Mouse (Mus musculus) embryonic facial prominence, embryonic 12.5 days (tissue): ENCODE results near the gene Map3k11. TPM values are rescaled to one million over a fixed set of nuclear protein-coding genes. Genes with fewer than 3 reads are reported as not detected.

Source experiments
- ATAC-seq: fragments of 200-750 bp; cut with Nextera tagmentation; 2 replicates; pipeline ENCODE4 v1.8.0; 2017; ENCODE audit not compliant: insufficient number of reproducible peaks, insufficient read depth, low FRiP score, low TSS enrichment
- H3K27ac ChIP-seq: fragments of 300-500 bp; sonication (generic); 2 replicates; pipeline ENCODE4 v1.5.1; 2016; ENCODE audit warnings: mild to moderate bottlenecking
- H3K27me3 ChIP-seq: fragments of 300-500 bp; sonication (generic); 2 replicates; pipeline ENCODE4 v1.6.1; 2016; ENCODE audit warnings: mild to moderate bottlenecking, moderate library complexity
- H3K36me3 ChIP-seq: fragments of 300-500 bp; sonication (generic); 2 replicates; pipeline ENCODE4 v1.6.1; 2016; ENCODE audit warnings: mild to moderate bottlenecking
- H3K4me1 ChIP-seq: fragments of 300-500 bp; sonication (generic); 2 replicates; pipeline ENCODE4 v1.6.1; 2016
- H3K4me2 ChIP-seq: fragments of 300-500 bp; sonication (generic); replicated peaks from 2 replicates; pipeline ENCODE4 v1.6.1; 2016; ENCODE audit warnings: mild to moderate bottlenecking, moderate library complexity
- H3K4me3 ChIP-seq: fragments of 300-500 bp; sonication (generic); 2 replicates; pipeline ENCODE4 v1.5.1; 2016; ENCODE audit warnings: mild to moderate bottlenecking
- H3K9ac ChIP-seq: fragments of 300-500 bp; sonication (generic); 2 replicates; pipeline ENCODE4 v1.6.1; 2016; ENCODE audit warnings: mild to moderate bottlenecking, moderate library complexity
- H3K9me3 ChIP-seq: fragments of 300-500 bp; sonication (generic); 2 replicates; pipeline ENCODE4 v1.6.1; 2016; ENCODE audit warnings: mild to moderate bottlenecking, moderate library complexity
- WGBS: fragments of 180-500 bp; shearing (Covaris S2); methylation state at CpG from one replicate; pipeline ENCODE4 v1.1.7; 2016; 5-methylcytosine and 5-hydroxymethylcytosine counted together
- polyA plus RNA-seq: library from polyadenylated mRNA; unstranded; fragments of >200 nt; fragmentation: Nextera tagmentation; extraction: Ambion mirVana; gene quantifications from 2 replicates; pipeline ENCODE4 v1.2.1, GENCODE M21; 2016

The Map3k11 gene
- polyA plus RNA-seq: 24.7 and 26.0 TPM in 2 replicates

GRCm38 (mm10) chr19:5688200-5689087 is at the start of gene Map3k11, which contains the start of gene Pcnx3:
Gene Map3k11, plus strand, starts transcription at chr19:5688742.
Gene Pcnx3, minus strand, starts transcription at chr19:5688908.
- no peaks in the 10 kb centered on the region for H3K9me3 ChIP-seq
- under 1% methylated on average over 69 of the region's 69 CpGs for WGBS
- peak within 1 kb of the TSS; percentile 90 for H3K27ac ChIP-seq
- ATAC-seq: peak; percentile 91
- H3K27me3 ChIP-seq: no peaks in the 10 kb centered on the region
- peak within 1 kb of the TSS; percentile 95 for H3K9ac ChIP-seq
- peaks cover 44% of the 10 kb centered on the region for H3K4me1 ChIP-seq
- peak within 1 kb of the TSS; percentile 94 for H3K4me2 ChIP-seq
- peaks cover 55% of the 10 kb centered on the region for H3K36me3 ChIP-seq
- H3K4me3 ChIP-seq: peak within 1 kb of the TSS; percentile 95

GRCm38 (mm10) chr19:5640339-5640738 is 48.2 kb upstream of the Map3k11 start:
- Histone ChIP-seq H3K27ac (no peak overlapping the region), H3K4me2 (no peak overlapping the region), H3K4me1 (peaks cover 15% of the 10 kb centered on the region), H3K36me3 (peaks cover 69% of the 10 kb centered on the region), H3K9ac (no peak overlapping the region), H3K4me3 (no peak overlapping the region), H3K9me3 (no peaks in the 10 kb centered on the region), H3K27me3 (no peaks in the 10 kb centered on the region)
- 79% methylated on average over 9 of the region's 9 CpGs for WGBS
- no peak for ATAC-seq

- no peaks in the 10 kb centered on the region for H3K9me3 ChIP-seq
- H3K4me1 ChIP-seq: peaks cover 15% of the 10 kb centered on the region
- no peak overlapping the region for H3K9ac ChIP-seq
- H3K36me3 ChIP-seq: peaks cover 75% of the 10 kb centered on the region
- no peak overlapping the region for H3K27ac ChIP-seq
- H3K4me3 ChIP-seq: no peak overlapping the region
- 92% methylated on average over 17 of the region's 17 CpGs for WGBS
- no peaks in the 10 kb centered on the region for H3K27me3 ChIP-seq
- ATAC-seq: no peak
- no peak overlapping the region for H3K4me2 ChIP-seq
These were observed 47.5 kb upstream of the Map3k11 start for GRCm38 (mm10) chr19:5641021-5641420.

GRCm38 (mm10) chr19:5641641-5642040 is 46.9 kb upstream of the Map3k11 start:
- peaks cover 82% of the 10 kb centered on the region for H3K36me3 ChIP-seq
- H3K4me2 ChIP-seq: no peak overlapping the region
- H3K9me3 ChIP-seq: no peaks in the 10 kb centered on the region
- no peaks in the 10 kb centered on the region for H3K27me3 ChIP-seq
- no peak overlapping the region for H3K27ac ChIP-seq
- ATAC-seq: no peak
- H3K4me1 ChIP-seq: peaks cover 13% of the 10 kb centered on the region
- 89% methylated on average over 8 of the region's 8 CpGs for WGBS
- H3K9ac ChIP-seq: no peak overlapping the region
- no peak overlapping the region for H3K4me3 ChIP-seq

GRCm38 (mm10) chr19:5645280-5645679 is 43.3 kb upstream of the Map3k11 start:
- H3K27me3 ChIP-seq: no peaks in the 10 kb centered on the region
- no peak for ATAC-seq
- WGBS: 97% methylated on average over 9 of the region's 9 CpGs
- H3K36me3 ChIP-seq: peaks cover 76% of the 10 kb centered on the region
- H3K27ac ChIP-seq: no peak overlapping the region
- H3K4me3 ChIP-seq: no peak overlapping the region
- H3K9ac ChIP-seq: no peak overlapping the region
- H3K4me1 ChIP-seq: peaks cover 7% of the 10 kb centered on the region; the same call in 1 of the 2 replicates
- no peaks in the 10 kb centered on the region for H3K9me3 ChIP-seq
- H3K4me2 ChIP-seq: no peak overlapping the region

GRCm38 (mm10) chr19:5646731-5647330 is 41.7 kb upstream of the Map3k11 start:
- no peaks in the 10 kb centered on the region for H3K27me3 ChIP-seq
- H3K4me3 ChIP-seq: no peak overlapping the region
- H3K27ac ChIP-seq: no peak overlapping the region
- WGBS: 87% methylated on average over 8 of the region's 8 CpGs
- H3K9me3 ChIP-seq: no peaks in the 10 kb centered on the region
- H3K36me3 ChIP-seq: peaks cover 72% of the 10 kb centered on the region
- no peak overlapping the region for H3K9ac ChIP-seq
- ATAC-seq: no peak
- H3K4me1 ChIP-seq: peaks cover 7% of the 10 kb centered on the region; the same call in 1 of the 2 replicates
- H3K4me2 ChIP-seq: no peak overlapping the region

- H3K36me3 ChIP-seq: peaks cover 72% of the 10 kb centered on the region
These were observed 40.8 kb upstream of the Map3k11 start for GRCm38 (mm10) chr19:5647791-5648190.

GRCm38 (mm10) chr19:5648401-5649297 is 39.9 kb upstream of the Map3k11 start:
- Histone ChIP-seq H3K4me1 (peaks cover 9% of the 10 kb centered on the region; the same call in 1 of the 2 replicates), H3K9ac (peak overlapping the region; percentile 37; the same call in 1 of the 2 replicates), H3K4me2 (peak overlapping the region; percentile 44), H3K9me3 (no peaks in the 10 kb centered on the region), H3K36me3 (peaks cover 65% of the 10 kb centered on the region), H3K27me3 (0 out of 2 replicates have a peak, but pooled peaks cover under 1% of the 10 kb centered on the region), H3K4me3 (peak overlapping the region; percentile 17), H3K27ac (peak overlapping the region; percentile 85)
- WGBS: 9% methylated on average over 26 of the region's 26 CpGs
- ATAC-seq: peak; percentile 83

More at GRCm38 (mm10) chr19:5647791-5648190, 40.8 kb upstream of the Map3k11 start:
- 93% methylated on average over 6 of the region's 6 CpGs for WGBS
- Histone ChIP-seq H3K4me2 (no peak overlapping the region), H3K9me3 (no peaks in the 10 kb centered on the region), H3K4me1 (peaks cover 7% of the 10 kb centered on the region; the same call in 1 of the 2 replicates), H3K27ac (peak overlapping the region; percentile 85), H3K27me3 (no peaks in the 10 kb centered on the region), H3K9ac (0 out of 2 replicates have a peak overlapping the region, but pooled peaks have one; percentile 37), H3K4me3 (no peak overlapping the region)
- no peak for ATAC-seq

- Histone ChIP-seq H3K36me3 (peaks cover 58% of the 10 kb centered on the region), H3K4me1 (peaks cover 14% of the 10 kb centered on the region), H3K27me3 (peaks cover 7% of the 10 kb centered on the region), H3K4me3 (peak overlapping the region; percentile 17), H3K9ac (peak overlapping the region; percentile 37; the same call in 1 of the 2 replicates), H3K4me2 (peak overlapping the region; percentile 44), H3K9me3 (no peaks in the 10 kb centered on the region), H3K27ac (no peak overlapping the region; the same call in 1 of the 2 replicates)
- WGBS: 76% methylated on average over 6 of the region's 6 CpGs
- ATAC-seq: no peak
These were observed 39.2 kb upstream of the Map3k11 start for GRCm38 (mm10) chr19:5649298-5649741.

- Histone ChIP-seq H3K4me1 (peaks cover 27% of the 10 kb centered on the region), H3K27me3 (peaks cover 27% of the 10 kb centered on the region), H3K9me3 (no peaks in the 10 kb centered on the region), H3K27ac (no peak overlapping the region), H3K4me2 (no peak overlapping the region), H3K36me3 (peaks cover 34% of the 10 kb centered on the region), H3K4me3 (no peak overlapping the region), H3K9ac (no peak overlapping the region)
- WGBS: 57% methylated on average over 13 of the region's 13 CpGs
- no peak for ATAC-seq
These were observed 36.9 kb upstream of the Map3k11 start for GRCm38 (mm10) chr19:5651502-5652274.
